Mouse (Mus musculus) 3134 (cell line): ENCODE results near the gene Lrrc8d.
A peak's percentile ranks its signal among the peaks of the same experiment; 100 is the strongest.
"Not testable (repeated sequence)": the region's sequence is repeated elsewhere in the genome, so short reads cannot be mapped to it uniquely, and the experiment has no call there.

Experiments
- DNase-seq: peaks from one replicate; pipeline ENCODE4 v3.0.0-alpha.2; 2011; ENCODE audit warnings: low spot score; ENCODE audit not compliant: insufficient read length; ENCODE audit errors: extremely low read depth

Lrrc8d gene

DNA sequence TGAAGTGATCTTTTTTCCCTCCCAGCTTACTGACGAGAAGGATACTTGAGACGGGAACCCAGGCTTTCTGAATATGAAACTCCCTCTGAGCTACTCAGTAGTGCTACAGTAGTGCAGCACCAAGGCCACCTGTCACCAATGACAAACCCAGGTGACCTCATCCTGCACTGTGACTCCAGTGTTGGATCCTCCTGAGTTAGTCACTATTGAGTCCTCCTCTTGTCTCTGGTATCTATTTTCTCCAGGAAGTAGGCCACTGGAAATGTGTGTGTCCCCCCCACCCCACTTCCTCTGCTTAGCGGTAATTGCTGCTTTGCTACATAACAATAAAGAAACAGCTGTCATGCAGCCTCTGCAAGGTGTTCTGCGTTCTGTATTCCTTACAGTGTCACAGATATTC, 149.5 kb downstream of the Lrrc8d start:
- DNase-seq = no peak

DNA sequence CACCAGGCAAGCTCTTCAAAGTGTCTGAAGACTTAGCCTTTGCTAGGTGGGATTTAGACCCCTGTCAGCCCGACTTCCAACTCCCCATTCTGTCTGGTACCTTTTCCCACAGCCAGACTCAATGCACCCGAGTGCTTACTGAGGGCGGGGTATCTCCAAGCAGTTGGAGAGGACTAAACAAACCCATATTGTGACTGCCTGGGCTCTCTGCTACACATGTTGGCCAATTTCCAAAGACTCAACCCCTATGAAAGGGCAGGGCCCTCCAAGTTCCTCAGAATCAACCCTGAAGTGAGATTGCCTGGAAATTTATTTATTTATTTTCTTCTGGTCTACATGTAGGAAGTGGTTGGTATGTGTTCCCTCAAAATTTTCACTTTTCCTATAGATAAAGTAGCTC, 149.9 kb downstream of the Lrrc8d start:
- no peak for DNase-seq

DNA sequence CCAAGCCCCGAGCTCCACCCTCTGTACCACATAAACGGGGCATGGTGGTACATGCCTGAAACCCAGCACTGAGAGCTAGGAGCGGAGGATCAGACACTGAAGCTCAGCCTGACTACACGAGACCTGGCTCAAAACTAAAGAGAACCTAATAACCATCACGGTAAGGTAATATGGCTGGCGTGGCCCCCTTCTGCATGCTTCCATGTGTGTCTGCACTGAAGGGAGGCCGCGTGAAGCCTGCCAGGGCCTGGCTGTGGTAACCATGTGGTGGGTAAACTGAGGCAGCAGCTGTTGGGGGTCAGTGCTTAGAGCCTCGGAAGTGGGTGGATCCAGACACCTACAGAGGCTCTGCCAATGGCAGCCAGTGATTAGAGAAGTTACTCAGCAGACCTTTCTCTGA, 153.5 kb downstream of the Lrrc8d start:
- no peak for DNase-seq

GRCm38 (mm10) chr5:105857486-105857885, 157.7 kb downstream of the Lrrc8d start:
- DNase-seq = no peak

DNA sequence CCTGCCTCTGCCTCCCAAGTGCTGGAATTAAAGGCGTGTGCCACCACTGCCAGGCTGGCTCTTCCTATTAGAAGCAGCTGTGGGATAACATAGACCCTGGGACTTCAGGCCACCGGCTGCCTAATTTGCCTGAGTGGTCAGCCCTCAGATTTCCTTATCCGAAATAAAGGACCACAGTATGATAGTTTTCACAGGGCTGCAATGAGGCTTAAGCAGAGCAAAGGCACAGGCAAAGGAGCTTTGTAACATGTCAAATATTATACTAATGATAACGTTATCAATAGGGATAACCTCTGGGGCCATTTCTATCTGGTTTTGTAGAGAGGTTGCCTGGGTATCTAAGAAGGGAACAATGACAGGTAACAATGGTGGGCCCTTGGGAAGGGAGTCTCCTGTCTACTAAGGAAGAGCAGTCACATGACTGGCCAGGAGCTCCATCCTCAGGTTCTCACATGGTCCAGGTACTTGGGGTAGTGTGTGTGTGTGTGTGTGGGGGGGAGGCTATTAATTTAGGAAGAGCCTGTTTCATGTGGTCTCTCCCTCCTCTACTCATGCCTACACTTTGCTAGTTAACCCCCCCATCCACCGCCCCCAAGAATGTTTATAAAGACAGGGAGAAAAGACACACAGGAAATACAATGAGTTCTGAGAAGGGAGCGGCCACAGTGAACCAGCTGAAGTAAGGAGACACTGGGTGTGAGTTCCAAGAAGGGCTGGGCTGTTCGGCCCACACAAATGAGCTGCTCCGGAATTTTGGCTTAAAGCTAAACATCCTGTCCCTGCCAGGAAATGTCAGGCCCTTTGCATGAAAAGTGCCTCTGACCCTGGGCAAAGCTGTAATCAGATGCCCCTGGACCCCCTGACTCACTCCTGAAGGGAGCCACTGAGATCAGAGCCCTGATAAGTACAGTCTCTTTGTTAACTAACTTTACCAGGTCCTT, 159.3 kb downstream of the Lrrc8d start:
- DNase-seq = no peak

DNA sequence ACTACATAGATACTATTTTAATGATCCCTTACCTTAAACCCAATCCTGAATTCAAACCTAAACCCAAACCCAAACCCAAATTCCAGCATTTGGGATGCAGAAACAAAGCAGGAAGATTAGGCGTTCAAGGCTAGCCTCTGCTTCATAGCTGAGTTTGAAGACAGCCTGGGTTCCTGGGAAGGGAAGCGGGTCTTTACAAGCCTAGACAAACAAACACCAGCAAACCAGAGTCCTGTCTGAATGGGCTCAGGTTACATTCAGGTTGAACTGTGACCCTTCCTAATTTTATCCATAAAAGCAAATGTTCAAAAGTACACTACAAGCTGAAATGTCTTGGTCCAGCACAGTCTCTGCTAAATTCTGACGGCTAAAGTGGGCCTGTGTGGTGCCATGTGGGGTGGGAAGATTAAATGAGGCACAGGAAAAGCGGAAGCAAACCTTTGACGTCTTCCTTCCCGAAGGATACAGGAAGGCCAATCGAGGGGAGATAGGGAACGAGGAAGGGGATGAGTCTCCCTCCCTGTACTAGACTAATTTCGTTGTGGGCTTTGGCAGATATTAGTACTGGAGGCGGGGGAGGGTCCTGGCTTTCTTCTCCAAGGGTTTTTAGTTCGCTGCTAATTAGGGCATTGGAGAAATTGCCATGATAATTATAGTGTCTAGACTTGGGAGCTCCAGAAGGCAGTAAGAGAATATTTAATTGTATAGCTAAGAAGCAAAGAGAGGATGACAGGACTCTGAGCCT, 160.1 kb downstream of the Lrrc8d start:
- no peak for DNase-seq

DNA sequence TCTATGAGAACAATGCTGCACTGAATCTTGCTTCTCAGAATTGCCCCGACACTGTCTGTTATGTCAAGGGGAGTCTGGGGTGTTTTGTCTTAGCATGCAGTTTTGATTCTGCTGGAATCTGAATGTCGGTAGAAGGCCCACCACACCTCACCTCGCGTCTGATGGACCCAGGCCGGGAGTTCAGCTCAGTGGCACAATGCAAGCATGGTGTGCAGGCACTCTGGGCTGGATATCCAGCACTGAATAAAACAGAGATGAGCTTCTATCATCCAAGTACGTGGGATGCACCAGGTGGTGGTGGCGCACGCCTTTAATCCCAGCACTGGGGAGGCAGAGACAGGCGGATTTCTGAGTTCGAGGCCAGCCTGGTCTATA, 160.7 kb downstream of the Lrrc8d start:
- DNase-seq = no peak

GRCm38 (mm10) chr5:105861616-105862015, 161.8 kb downstream of the Lrrc8d start:
- no peak for DNase-seq

- DNase-seq = not testable (repeated sequence)
Measured at GRCm38 (mm10) chr5:105865110-105865628, 165.4 kb downstream of the Lrrc8d start.

- DNase-seq = no peak
Measured at GRCm38 (mm10) chr5:105867427-105867826, 167.7 kb downstream of the Lrrc8d start.

GRCm38 (mm10) chr5:105867841-105868447, 168.2 kb downstream of the Lrrc8d start:
- DNase-seq = no peak

DNA sequence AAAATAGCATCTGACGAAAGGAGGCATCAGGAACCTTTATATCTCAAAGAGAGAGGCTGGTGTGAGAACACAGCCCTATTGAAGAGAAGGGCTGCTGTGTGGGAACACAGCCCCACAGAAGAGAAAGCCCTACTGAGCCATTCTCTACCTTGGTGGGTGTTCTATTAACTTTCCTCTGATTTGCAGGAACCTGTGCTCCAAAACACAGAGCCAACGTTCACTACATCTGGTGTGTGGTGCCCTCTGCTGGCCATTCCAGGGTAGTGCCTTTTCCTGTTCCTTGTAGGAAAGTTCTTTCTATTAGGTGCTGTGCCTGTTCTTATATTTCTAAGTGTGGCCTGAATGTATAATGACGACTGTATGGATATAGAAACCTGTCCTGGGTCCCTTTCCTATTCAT, 168.8 kb downstream of the Lrrc8d start:
- peak; percentile 53 for DNase-seq

DNA sequence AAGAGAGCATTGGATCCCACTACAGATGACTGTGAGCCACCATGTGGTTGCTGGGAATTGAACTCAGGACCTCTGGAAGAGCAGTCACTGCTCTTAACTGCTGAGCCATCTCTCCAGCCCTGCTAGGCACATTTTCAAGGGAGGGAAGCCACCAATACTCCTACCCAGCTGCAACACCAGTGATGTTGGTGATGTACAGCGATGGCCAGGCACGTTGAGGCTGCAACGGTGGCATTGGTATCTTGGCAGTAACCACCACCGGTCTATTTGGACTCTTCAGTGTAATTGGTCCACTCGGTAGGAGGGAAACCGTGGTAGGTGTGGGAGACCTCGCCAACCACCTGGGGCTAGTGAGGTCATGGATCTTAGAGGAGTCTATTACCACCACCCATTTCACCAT, 170.0 kb downstream of the Lrrc8d start:
- no peak for DNase-seq

DNA sequence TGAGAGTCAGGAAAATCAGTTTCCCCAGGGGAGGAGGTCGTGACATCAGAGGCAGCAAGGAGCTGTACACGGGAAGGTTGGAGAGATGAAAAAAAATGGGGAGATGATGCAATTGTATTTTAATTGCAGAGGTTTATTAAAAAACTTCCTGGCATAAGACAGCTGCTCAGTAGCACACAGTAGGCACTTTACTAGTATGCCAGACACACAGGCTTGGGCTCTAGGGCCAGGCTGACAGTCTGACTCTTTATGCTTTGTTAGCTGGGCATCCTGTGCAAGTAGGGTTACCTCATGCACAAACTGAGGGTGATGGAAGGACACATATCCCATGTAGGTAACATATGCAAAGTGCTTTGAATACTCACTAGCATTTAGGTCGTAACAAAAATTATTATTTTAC, 171.4 kb downstream of the Lrrc8d start:
- no peak for DNase-seq

DNA sequence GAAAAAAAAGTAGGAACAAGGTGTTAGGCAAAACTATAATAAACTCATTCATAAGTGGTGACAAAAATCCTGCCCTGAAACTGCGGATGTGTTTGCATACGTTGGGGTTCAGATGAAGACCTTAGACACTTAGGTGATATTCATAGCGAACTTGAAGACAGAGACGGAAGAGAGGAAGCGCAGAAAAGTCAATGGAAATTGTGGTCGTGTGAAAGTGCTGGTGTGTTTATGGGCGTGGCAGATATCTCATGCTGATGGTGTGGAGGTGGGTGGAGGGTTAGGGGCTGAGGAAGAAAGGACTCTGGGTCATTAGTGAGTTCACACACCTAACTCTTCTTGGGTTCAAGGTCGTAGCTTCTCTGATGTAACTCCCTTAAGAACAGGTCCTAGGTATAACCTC, 172.4 kb downstream of the Lrrc8d start:
- DNase-seq = no peak

- no peak for DNase-seq
Measured at GRCm38 (mm10) chr5:105872916-105873315, 173.1 kb downstream of the Lrrc8d start.

- no peak for DNase-seq
Measured at GRCm38 (mm10) chr5:105873774-105874173, 174.0 kb downstream of the Lrrc8d start.

GRCm38 (mm10) chr5:105874476-105874875, 174.7 kb downstream of the Lrrc8d start:
- DNase-seq = no peak

GRCm38 (mm10) chr5:105876068-105876924, 176.5 kb downstream of the Lrrc8d start, which contains the start of gene Zfp326:
Zfp326 (plus strand) TSS chr5:105876565.
- peak; percentile 95 for DNase-seq
